Mouse (Mus musculus) left cerebral cortex, postnatal 25 days (tissue): ENCODE measurements around the gene Gm49661. TPM values are rescaled to one million over a fixed set of nuclear protein-coding genes. Genes with fewer than 3 reads are reported as not detected.

Source experiments
- DNase-seq, 2 experiments: peaks; one replicate each; pipeline ENCODE4 v3.0.0; 2022; ENCODE audit warnings: low spot score in 2 of 2, mixed read lengths in 1 of 2
- intact Hi-C: fragments of 180-260 bp; cut with DNase I; formaldehyde crosslinking; loops from one replicate; pipeline ENCODE4 v1.15.1; 2025
- microRNA-seq, 2 experiments: library from miRNA; unstranded; fragments of <30 nt; microRNA quantifications; one replicate each; pipeline ENCODE4 v1.2.0; 2022
- total RNA-seq, 2 experiments: library from RNA; stranded (reverse); gene quantifications; 2 replicates each; pipeline ENCODE4 v1.2.3; 2021

Gm49661 gene
- total RNA-seq, 2 experiments from 2014 or later: 3.5 TPM; not detected in 1

GRCm38 (mm10) chr8:84937620-84938485 lies 31.4 kb downstream of the Gm49661 start:
- intact Hi-C loops: no loop called here
- no peak for DNase-seq

GRCm38 (mm10) chr8:84936962-84937546 lies 32.2 kb downstream of the Gm49661 start, which contains the start of gene Mast1:
Gene Mast1, minus strand, starts transcription at chr8:84937359.
- intact Hi-C loops: no loop called here
- DNase-seq: peak; percentile 80 to 81

- intact Hi-C loops: no loop called here
These were observed 32.9 kb downstream of the Gm49661 start for GRCm38 (mm10) chr8:84936041-84936961.

GRCm38 (mm10) chr8:84935489-84935888 lies 33.7 kb downstream of the Gm49661 start:
- DNase-seq: no peak
- intact Hi-C loops: no loop called here

More at GRCm38 (mm10) chr8:84936041-84936961, 32.9 kb downstream of the Gm49661 start:
- DNase-seq: no peak

- peak; percentile 48 to 68 for DNase-seq
- intact Hi-C loops: no loop called here
These were observed 34.4 kb downstream of the Gm49661 start for GRCm38 (mm10) chr8:84934860-84935259.

- intact Hi-C loops: no loop called here
- peak; percentile 42 to 80 for DNase-seq
These were observed 35.3 kb downstream of the Gm49661 start for GRCm38 (mm10) chr8:84933767-84934559.

DNA sequence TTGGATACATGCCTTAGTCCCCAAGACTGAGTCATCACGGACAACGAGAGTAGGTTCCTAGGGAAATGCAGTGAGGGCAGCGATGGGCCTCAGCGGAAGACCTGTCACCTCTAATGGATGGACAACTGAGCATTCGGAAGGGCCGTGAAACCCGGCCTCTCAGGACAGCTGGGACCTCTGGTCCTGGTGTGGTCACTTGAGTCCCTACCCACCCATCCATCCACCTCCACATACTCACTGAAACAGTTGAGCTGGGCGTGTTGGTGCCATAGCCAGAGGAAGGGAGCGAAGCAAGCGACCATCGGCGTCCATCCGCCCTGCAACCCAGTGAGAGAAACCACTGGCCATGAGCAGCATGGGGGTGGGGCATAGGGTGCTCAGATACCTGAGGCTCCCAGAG lies 38.7 kb downstream of the Gm49661 start:
- no peak for DNase-seq
- intact Hi-C loops: no loop called here

DNA sequence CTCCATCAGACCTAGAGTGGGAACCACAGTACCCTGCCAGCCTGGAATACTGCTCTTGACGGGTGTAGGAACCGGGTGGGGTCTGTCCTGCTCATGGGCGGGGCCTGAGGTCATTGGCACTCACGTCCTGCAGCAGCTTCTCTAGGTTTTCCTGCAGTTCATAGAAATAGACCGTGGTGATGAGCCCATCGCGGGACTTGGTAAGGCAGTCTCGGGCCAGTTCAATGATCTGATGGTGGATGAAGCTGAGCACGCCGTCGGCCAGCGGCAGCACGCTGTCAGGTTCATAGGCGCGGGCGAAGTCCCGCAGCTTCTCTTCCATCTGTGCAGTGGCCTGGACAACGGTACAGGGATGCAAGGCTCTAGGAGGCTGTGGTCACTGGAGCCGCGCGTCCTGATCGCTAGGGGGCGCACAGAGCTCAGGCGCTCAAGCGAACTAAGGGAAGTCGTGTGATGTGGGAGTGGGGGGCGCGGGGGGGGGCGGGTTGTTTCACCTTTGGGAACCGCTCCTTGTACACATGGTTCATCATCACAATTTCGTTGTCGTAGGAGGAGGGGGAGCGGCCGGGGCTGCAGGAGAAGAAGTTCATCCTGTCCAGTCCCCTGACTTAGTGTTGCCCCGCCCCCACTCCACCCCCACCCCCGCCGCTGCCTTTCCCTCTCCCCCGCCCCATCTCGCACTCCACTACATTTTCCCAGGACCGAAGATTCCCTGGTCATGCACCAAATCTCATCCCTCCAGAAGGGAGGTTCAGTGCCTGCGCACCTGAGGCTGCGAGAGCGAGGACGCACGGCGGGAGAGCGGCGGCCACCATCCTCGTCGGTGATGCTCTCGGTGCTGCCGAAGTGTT lies 40.6 kb downstream of the Gm49661 start:
- DNase-seq: peak; percentile 71 to 74
- intact Hi-C loops: loop anchor here (5.0 kb wide), 1 partner anchor 34 kb away; no protein-coding TSS in a partner anchor

GRCm38 (mm10) chr8:84927513-84927912 lies 41.7 kb downstream of the Gm49661 start:
- DNase-seq: no peak
- intact Hi-C loops: loop anchor here (5.0 kb wide), 1 partner anchor 35 kb away; no protein-coding TSS in a partner anchor

DNA sequence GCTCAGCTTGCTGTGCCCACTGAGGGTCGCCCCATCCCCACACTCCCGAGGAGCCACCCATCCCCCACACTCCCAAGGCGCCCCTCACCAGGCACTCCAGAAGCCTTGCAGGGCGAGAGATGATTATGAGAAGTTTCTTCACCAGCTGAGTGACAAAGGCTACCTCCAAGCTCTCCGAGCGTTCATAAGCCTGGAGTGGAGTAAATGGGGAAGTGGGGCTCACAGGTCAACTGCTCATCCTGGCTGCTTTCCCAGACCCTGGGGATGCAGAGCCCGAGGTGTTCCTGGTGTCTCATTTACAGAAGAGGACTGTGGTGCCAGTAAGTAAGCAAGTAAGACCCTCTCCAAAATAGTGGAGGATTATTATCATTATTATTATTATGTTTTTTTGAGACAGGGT lies 43.7 kb downstream of the Gm49661 start:
- no peak for DNase-seq
- intact Hi-C loops: loop anchor here (5.0 kb wide), 1 partner anchor 37 kb away; no protein-coding TSS in a partner anchor

GRCm38 (mm10) chr8:84921596-84921995 lies 47.6 kb downstream of the Gm49661 start:
- no peak for DNase-seq
- intact Hi-C loops: no loop called here

- intact Hi-C loops: loop anchor here (5.0 kb wide), 1 partner anchor 39 kb away; no protein-coding TSS in a partner anchor
- no peak for DNase-seq
These were observed 50.6 kb downstream of the Gm49661 start for GRCm38 (mm10) chr8:84918646-84919045.

- intact Hi-C loops: loop anchor here (5.0 kb wide), 1 partner anchor 40 kb away; no protein-coding TSS in a partner anchor
- DNase-seq: no peak
These were observed 51.5 kb downstream of the Gm49661 start for GRCm38 (mm10) chr8:84917781-84918180.

Small RNAs within 50 kb of the gene (microRNA-seq; reads per million reads assigned to microRNA genes)
- gene Gm24197: 2.5 to 5.7 reads per million in 2 experiments

Other genes starting within 250 kb of the Gm49661 start
- under 1 TPM in 1 of 2 experiments, not detected in 1; 0.71 TPM for gene G430095P16Rik, start 246.4 kb downstream of the Gm49661 start, total RNA-seq
- 100 to 1,000 TPM; 273 to 322 TPM for gene Nfix, start 169.1 kb downstream of the Gm49661 start, total RNA-seq
- gene Dand5, start 146.6 kb downstream of the Gm49661 start, total RNA-seq: 1 to 10 TPM; 8.3 to 9.5 TPM
- 10 to 100 TPM; 23.4 to 24.7 TPM for gene Gadd45gip1, start 137.9 kb downstream of the Gm49661 start, total RNA-seq
- gene Rad23a, start 128.8 kb downstream of the Gm49661 start, total RNA-seq: 10 to 100 TPM; 67.8 to 73.7 TPM
- gene Calr, start 122.5 kb downstream of the Gm49661 start, total RNA-seq: 100 to 1,000 TPM; 562 to 564 TPM
- gene Farsa, start 112.4 kb downstream of the Gm49661 start, total RNA-seq: 10 to 100 TPM; 42.5 to 46.0 TPM
- 1 to 10 TPM; 6.4 to 6.5 TPM for gene Syce2, start 97.3 kb downstream of the Gm49661 start, total RNA-seq
- 10 to 100 TPM; 31.3 to 38.3 TPM for gene Gcdh, start 75.5 kb downstream of the Gm49661 start, total RNA-seq
- not detected for gene Klf1, start 67.5 kb downstream of the Gm49661 start, total RNA-seq
- 1 to 10 TPM; 3.5 to 4.0 TPM for gene Dnase2a, start 60.9 kb downstream of the Gm49661 start, total RNA-seq
- 10 to 100 TPM; 85.7 to 90.3 TPM for gene Mast1, start 32.1 kb downstream of the Gm49661 start, total RNA-seq
- 1 to 10 TPM in 1 of 2 experiments, under 1 TPM in 1; 0.71 to 1.1 TPM for gene Rtbdn, start 22.4 kb downstream of the Gm49661 start, total RNA-seq
- gene Prdx2, start 154 bp upstream of the Gm49661 start, total RNA-seq: 100 to 1,000 TPM; 340 to 356 TPM
- 10 to 100 TPM; 40.7 to 42.2 TPM for gene Rnaseh2a, start 334 bp upstream of the Gm49661 start, total RNA-seq
- 10 to 100 TPM; 73.3 to 85.1 TPM for gene Junb, start 9.3 kb upstream of the Gm49661 start, total RNA-seq
- 1 to 10 TPM; 7.2 to 8.5 TPM for gene Hook2, start 21.2 kb upstream of the Gm49661 start, total RNA-seq
- not detected for gene Best2, start 45.1 kb upstream of the Gm49661 start, total RNA-seq
- gene Asna1, start 55.8 kb upstream of the Gm49661 start, total RNA-seq: 100 to 1,000 TPM; 118 to 122 TPM
- gene Trir, start 57.4 kb upstream of the Gm49661 start, total RNA-seq: 100 to 1,000 TPM; 115 to 129 TPM
- 100 to 1,000 TPM; 155 to 175 TPM for gene Tnpo2, start 67.5 kb upstream of the Gm49661 start, total RNA-seq
- 10 to 100 TPM; 23.9 to 24.0 TPM for gene Fbxw9, start 90.6 kb upstream of the Gm49661 start, total RNA-seq
- 1 to 10 TPM in 1 of 2 experiments, not detected in 1; 1.4 TPM for gene Gm5741, start 98.5 kb upstream of the Gm49661 start, total RNA-seq
- gene Dhps, start 102.3 kb upstream of the Gm49661 start, total RNA-seq: 10 to 100 TPM; 54.3 to 64.3 TPM
- gene Wdr83os, start 111.3 kb upstream of the Gm49661 start, total RNA-seq: 10 to 100 TPM; 49.8 to 54.5 TPM
- 10 to 100 TPM; 24.2 to 26.3 TPM for gene Wdr83, start 111.9 kb upstream of the Gm49661 start, total RNA-seq
- gene Man2b1, start 113.8 kb upstream of the Gm49661 start, total RNA-seq: 10 to 100 TPM; 38.8 to 39.3 TPM
- 1 to 10 TPM; 6.9 to 7.7 TPM for gene Zfp791, start 153.7 kb upstream of the Gm49661 start, total RNA-seq
- gene Cks1brt, start 182.5 kb upstream of the Gm49661 start, total RNA-seq: not detected